Mouse (Mus musculus): ENCODE results near the gene Ninj2. TPM values are rescaled to one million over a fixed set of nuclear protein-coding genes. Genes with fewer than 3 reads are reported as not detected.

Ninj2 gene
- 1.7 TPM for polyA plus RNA-seq (2017; shearing (Covaris generic))

GRCm38 (mm10) chr6:120093100-120093499 lies at the start of gene Ninj2:
Gene Ninj2 (plus strand): TSS chr6:120093350.

Other genes starting within 250 kb of the Ninj2 start
- gene Erc1, start 245.2 kb upstream of the Ninj2 start, polyA plus RNA-seq (2017; shearing (Covaris generic)), result 16.5 TPM
- gene Rad52, start 190.7 kb upstream of the Ninj2 start, polyA plus RNA-seq (2017; shearing (Covaris generic)), result 38.7 TPM
- 104 TPM for gene Wnk1, start 54.7 kb upstream of the Ninj2 start, polyA plus RNA-seq (2017; shearing (Covaris generic))
- not detected for gene D330020A13Rik, start 201.0 kb downstream of the Ninj2 start, polyA plus RNA-seq (2017; shearing (Covaris generic))
- 0.13 TPM for gene B4galnt3, start 201.2 kb downstream of the Ninj2 start, polyA plus RNA-seq (2017; shearing (Covaris generic))

Data from CD4-positive, CD25-positive, alpha-beta regulatory T cell (primary cell).